28 mouse cellular contexts compared by ENCODE assay signal in the genomic region with DNA sequence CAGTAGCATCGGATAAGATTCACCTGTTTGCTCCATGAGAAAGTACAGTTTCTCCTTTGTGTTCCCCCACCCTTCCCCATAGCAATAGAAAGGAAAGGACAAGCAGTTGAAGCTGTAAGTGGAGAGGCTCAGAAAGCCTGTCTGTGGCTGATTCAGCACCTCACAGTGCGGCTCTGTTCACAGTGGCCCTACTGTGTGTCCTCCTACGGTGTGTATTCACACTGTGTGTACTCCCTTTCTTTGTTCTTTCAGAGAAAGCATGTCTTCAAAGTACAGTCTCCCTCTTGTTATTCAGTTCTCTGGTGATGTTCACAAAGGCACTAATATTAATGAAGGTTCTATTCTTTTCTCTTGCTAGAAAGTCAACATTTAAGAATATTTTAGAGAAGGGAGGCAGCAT.
"Had no signal": no experiment of that assay in that cellular context is flagged by ENCODE, and none has a peak within 500 bp of the region (broad histone marks: within the 10 kb centered on the region; RNA-seq: fewer than 3 reads in every experiment).

No protein-coding gene starts in this region.

- H3K4me2 ChIP-seq: heart, embryonic 11.5 days; heart, embryonic 12.5 days; heart, embryonic 13.5 days; heart, embryonic 15.5 days; hindbrain, embryonic 12.5 days; hindbrain, embryonic 13.5 days; hindbrain, embryonic 14.5 days; hindbrain, embryonic 15.5 days; intestine, embryonic 15.5 days; kidney, embryonic 15.5 days had no signal

- H3K27me3 ChIP-seq: heart, embryonic 12.5 days; heart, embryonic 13.5 days; heart, embryonic 15.5 days; hindbrain, embryonic 12.5 days; hindbrain, embryonic 13.5 days; hindbrain, embryonic 15.5 days; intestine, embryonic 15.5 days; kidney, embryonic 15.5 days had no signal

- H3K9ac ChIP-seq: heart, embryonic 12.5 days; heart, embryonic 13.5 days; heart, embryonic 15.5 days; hindbrain, embryonic 12.5 days; hindbrain, embryonic 13.5 days; hindbrain, embryonic 14.5 days; hindbrain, embryonic 15.5 days; intestine, embryonic 15.5 days; kidney, embryonic 15.5 days had no signal

- H3K27ac ChIP-seq: heart, embryonic 13.5 days; heart, embryonic 15.5 days; hindbrain, embryonic 10.5 days; hindbrain, embryonic 12.5 days; hindbrain, embryonic 13.5 days; hindbrain, embryonic 14.5 days; hindbrain, embryonic 15.5 days; hindbrain, postnatal 0 days; intestine, embryonic 15.5 days; kidney, embryonic 15.5 days; kidney, postnatal 0 days; layer of hippocampus, adult 2 months; left cerebral cortex, adult 2 months had no signal

- H3K9me3 ChIP-seq: heart, embryonic 13.5 days; heart, embryonic 15.5 days; hindbrain, embryonic 12.5 days; hindbrain, embryonic 13.5 days; hindbrain, embryonic 15.5 days; intestine, embryonic 15.5 days; kidney, embryonic 15.5 days had no signal

- DNase-seq: heart, postnatal 10 days; heart, postnatal 36 days; heart, postnatal 4 days; kidney, adult 11 months; kidney, adult 18-20 months; kidney, adult 2 months; kidney, adult 8-10 months; kidney, postnatal 10 days; kidney, postnatal 14 days; kidney, postnatal 25 days; kidney, postnatal 4 days; layer of hippocampus, adult 9-11 months; layer of hippocampus, postnatal 36 days had no signal

- H3K36me3 ChIP-seq: heart, embryonic 12.5 days; heart, embryonic 13.5 days; heart, embryonic 15.5 days; hindbrain, embryonic 10.5 days; hindbrain, embryonic 12.5 days; hindbrain, embryonic 13.5 days; hindbrain, embryonic 15.5 days; intestine, embryonic 15.5 days; kidney, embryonic 15.5 days had no signal

- H3K4me3 ChIP-seq: heart, embryonic 12.5 days; heart, embryonic 13.5 days; heart, embryonic 15.5 days; hindbrain, embryonic 10.5 days; hindbrain, embryonic 12.5 days; hindbrain, embryonic 13.5 days; hindbrain, embryonic 15.5 days; intestine, embryonic 15.5 days; kidney, embryonic 15.5 days; layer of hippocampus, adult 2 months; left cerebral cortex, adult 2 months had no signal

- H3K4me1 ChIP-seq: heart, embryonic 12.5 days; hindbrain, embryonic 12.5 days; kidney, embryonic 15.5 days had no signal
